Mouse (Mus musculus) myocyte (in vitro differentiated cells): ENCODE data around the gene Olfr1287.

Experiments used
- CEBPB ChIP-seq: IDR thresholded peaks from 2 replicates; pipeline ENCODE4 v1.6.1; 2011; ENCODE audit warnings: mild to moderate bottlenecking, moderate library complexity; ENCODE audit not compliant: poor library complexity, insufficient read depth, severe bottlenecking
- E2F4 ChIP-seq: IDR thresholded peaks from one replicate; pipeline ENCODE4 v1.6.1; 2011; ENCODE audit warnings: mild to moderate bottlenecking, control low read depth, moderate library complexity; ENCODE audit not compliant: insufficient read depth
- MYOD1 ChIP-seq, 3 experiments: IDR thresholded peaks; one replicate each; pipeline ENCODE4 v1.6.1; 2011; ENCODE audit warnings: control low read depth in 2 of 3, low read depth in 2 of 3, mild to moderate bottlenecking in 2 of 3, moderate library complexity in 1 of 3; ENCODE audit not compliant: insufficient read length in 2 of 3, control insufficient read depth in 1 of 3
- POLR2A ChIP-seq: IDR thresholded peaks from one replicate; pipeline ENCODE4 v1.6.1; 2011; ENCODE audit warnings: low read depth, mild to moderate bottlenecking, control low read depth, moderate library complexity; ENCODE audit not compliant: insufficient read length
- POLR2AphosphoS2 ChIP-seq: IDR thresholded peaks from one replicate; pipeline ENCODE4 v1.6.1; 2011; ENCODE audit warnings: low read depth, control low read depth; ENCODE audit not compliant: insufficient read length
- SRF ChIP-seq: IDR thresholded peaks from one replicate; pipeline ENCODE4 v1.6.1; 2011; ENCODE audit warnings: low read depth; ENCODE audit not compliant: control insufficient read depth, insufficient read length
- TCF12 ChIP-seq: IDR thresholded peaks from one replicate; pipeline ENCODE4 v1.6.1; 2011; ENCODE audit warnings: mild to moderate bottlenecking, control low read depth; ENCODE audit not compliant: poor library complexity, insufficient read depth, severe bottlenecking
- TCF3 ChIP-seq: IDR thresholded peaks from one replicate; pipeline ENCODE4 v1.6.1; 2011; ENCODE audit warnings: low read depth, control low read depth; ENCODE audit not compliant: insufficient read length

DNA sequence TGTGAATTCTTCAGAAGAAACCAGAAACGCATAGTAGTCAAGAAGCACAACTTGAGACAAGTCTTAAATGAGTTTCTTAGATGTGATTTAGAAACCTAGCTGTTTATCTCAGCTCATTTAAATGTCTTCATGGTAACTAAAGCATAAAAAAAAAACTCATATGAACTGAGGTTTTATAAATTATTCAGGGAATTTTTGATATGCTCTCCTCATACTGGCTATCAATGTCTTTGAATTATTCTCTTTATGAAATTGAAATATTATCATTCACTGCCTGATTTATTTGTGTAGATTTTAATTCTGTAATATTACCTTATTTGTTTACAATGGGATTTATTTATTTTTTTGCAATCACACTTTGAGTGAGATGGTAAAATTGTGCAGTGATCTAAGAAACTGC is 31.6 kb downstream of the Olfr1287 start, which contains the start of gene Olfr1289:
- TF ChIP-seq E2F4 (no peak), POLR2A (no peak), TCF3 (no peak), POLR2AphosphoS2 (no peak), MYOD1 (IDR thresholded peaks at IDR 0.05; ENCODE audit: control insufficient read depth in 1 of 3, insufficient read length in 2 of 3, low read depth in 2 of 3) (no peak), CEBPB (no peak), SRF (no peak), TCF12 (no peak)
